Mouse (Mus musculus) 3T3-L1 (cell line): Measurements from ENCODE around the gene Methig1.
"Not testable (repeated sequence)": the region's sequence is repeated elsewhere in the genome, so short reads cannot be mapped to it uniquely, and the experiment has no call there.

Experiments used
- DNase-seq: peaks from one replicate; pipeline ENCODE4 v3.0.0-alpha.2; 2015; ENCODE audit warnings: low read depth, low spot score

The Methig1 gene

GRCm38 (mm10) chr15:100395561-100395960, 42.6 kb downstream of the Methig1 start:
- peak; percentile 28 for DNase-seq

- DNase-seq: no peak
These were observed 47.8 kb downstream of the Methig1 start for GRCm38 (mm10) chr15:100400592-100401250.

- no peak for DNase-seq
These were observed 48.9 kb downstream of the Methig1 start for GRCm38 (mm10) chr15:100401811-100402210.

GRCm38 (mm10) chr15:100402347-100402746, 49.4 kb downstream of the Methig1 start:
- DNase-seq: no peak

- no peak for DNase-seq
These were observed 49.8 kb downstream of the Methig1 start for GRCm38 (mm10) chr15:100402798-100403197.

GRCm38 (mm10) chr15:100403318-100404000, 50.5 kb downstream of the Methig1 start:
- DNase-seq: peak; percentile 23

GRCm38 (mm10) chr15:100406088-100406487, 53.1 kb downstream of the Methig1 start:
- no peak for DNase-seq

GRCm38 (mm10) chr15:100410918-100411672, 58.1 kb downstream of the Methig1 start:
- DNase-seq: peak; percentile 88

- DNase-seq: no peak
These were observed 58.8 kb downstream of the Methig1 start for GRCm38 (mm10) chr15:100411731-100412130.

GRCm38 (mm10) chr15:100413306-100413705, 60.4 kb downstream of the Methig1 start:
- peak; percentile 41 for DNase-seq

GRCm38 (mm10) chr15:100414011-100414410, 61.1 kb downstream of the Methig1 start:
- DNase-seq: peak; percentile 33

- DNase-seq: no peak
These were observed 62.0 kb downstream of the Methig1 start for GRCm38 (mm10) chr15:100414942-100415341.

- DNase-seq: no peak
These were observed 62.7 kb downstream of the Methig1 start for GRCm38 (mm10) chr15:100415684-100416083.

- no peak for DNase-seq
These were observed 65.0 kb downstream of the Methig1 start for GRCm38 (mm10) chr15:100417854-100418450.

- no peak for DNase-seq
These were observed 66.4 kb downstream of the Methig1 start for GRCm38 (mm10) chr15:100419311-100419710.

- DNase-seq: no peak
These were observed 67.2 kb downstream of the Methig1 start for GRCm38 (mm10) chr15:100419901-100420745.

- peak; percentile 95 for DNase-seq
These were observed 68.3 kb downstream of the Methig1 start for GRCm38 (mm10) chr15:100421059-100421757.

GRCm38 (mm10) chr15:100421758-100422197, 68.8 kb downstream of the Methig1 start, which contains the start of gene Gm5475:
TSS of gene Gm5475 (plus strand) at chr15:100422147.
- not testable (repeated sequence) for DNase-seq

- DNase-seq: peak; percentile 40
These were observed 69.5 kb downstream of the Methig1 start for GRCm38 (mm10) chr15:100422476-100422875.
